Mouse (Mus musculus) C2C12 (cell line): ENCODE measurements at regions not wholly inside any gene's neighbourhood (a gene's known extent, or its start where the extent isn't known, plus 50 kb on each side); places are given as distances from the start of the nearest gene placed in this dataset.

Experiments
- H3K27me3 ChIP-seq: one replicate; pipeline ENCODE4 v1.6.1; 2011; ENCODE audit not compliant: control insufficient read depth, insufficient read depth, insufficient read length
- H3K36me3 ChIP-seq: one replicate; pipeline ENCODE4 v1.6.1; 2011; ENCODE audit not compliant: control insufficient read depth, insufficient read depth
- H3K4me3 ChIP-seq: one replicate; pipeline ENCODE4 v1.5.1; 2011; ENCODE audit warnings: mild to moderate bottlenecking, control low read depth; ENCODE audit not compliant: poor library complexity, insufficient read depth, severe bottlenecking
- H3K79me2 ChIP-seq: one replicate; pipeline ENCODE4 v1.6.1; 2011; ENCODE audit not compliant: control insufficient read depth, insufficient read depth
- H3K79me3 ChIP-seq: one replicate; pipeline ENCODE4 v1.6.1; 2011; ENCODE audit warnings: low read depth, control low read depth
- H3ac ChIP-seq: one replicate; pipeline ENCODE3; 2011; ENCODE audit warnings: low read depth; ENCODE audit not compliant: control insufficient read depth, insufficient read length
- CEBPB ChIP-seq: IDR thresholded peaks from one replicate; pipeline ENCODE4 v1.6.1; 2011; ENCODE audit warnings: low read depth, mild to moderate bottlenecking, control low read depth, moderate library complexity
- CTCF ChIP-seq: IDR thresholded peaks from one replicate; pipeline ENCODE4 v1.5.1; 2011; ENCODE audit not compliant: control insufficient read depth, insufficient read depth, insufficient read length
- FOSL1 ChIP-seq: IDR thresholded peaks from one replicate; pipeline ENCODE4 v1.8.0; 2011; ENCODE audit warnings: mild to moderate bottlenecking, low read length; ENCODE audit not compliant: poor library complexity, insufficient read depth, severe bottlenecking
- MAX ChIP-seq: IDR thresholded peaks from one replicate; pipeline ENCODE4 v1.6.1; 2011; ENCODE audit warnings: mild to moderate bottlenecking, control low read depth
- MYOD1 ChIP-seq: IDR thresholded peaks from one replicate; pipeline ENCODE4 v1.6.1; 2011; ENCODE audit warnings: low read depth; ENCODE audit not compliant: control insufficient read depth, insufficient read length
- MYOG ChIP-seq: IDR thresholded peaks from one replicate; pipeline ENCODE4 v1.6.1; 2011; ENCODE audit not compliant: control insufficient read depth, insufficient read length; ENCODE audit errors: extremely low read depth
- USF1 ChIP-seq: IDR thresholded peaks from one replicate; pipeline ENCODE4 v1.6.1; 2011; ENCODE audit warnings: low read depth, mild to moderate bottlenecking, control low read depth, moderate library complexity

- TF ChIP-seq CEBPB (no peak), MYOD1 (no peak), USF1 (no peak), CTCF (no peak), MYOG (no peak), MAX (no peak), FOSL1 (no peak)
- H3K36me3 ChIP-seq, result no peaks in the 10 kb centered on the region
- no peak overlapping the region for H3ac ChIP-seq
- no peaks in the 10 kb centered on the region for H3K27me3 ChIP-seq
- no peaks in the 10 kb centered on the region for H3K79me2 ChIP-seq
- no peak overlapping the region for H3K4me3 ChIP-seq
- no peaks in the 10 kb centered on the region for H3K79me3 ChIP-seq
These were observed 282.3 kb downstream of the Hace1 start for GRCm38 (mm10) chr10:45859909-45860308.

- TF ChIP-seq CEBPB, result no peak
- TF ChIP-seq CTCF, result no peak
- TF ChIP-seq MYOD1, result no peak
- no peak for TF ChIP-seq FOSL1
- no peak for TF ChIP-seq MAX
- no peak for TF ChIP-seq USF1
- no peak for TF ChIP-seq MYOG
These were observed 283.1 kb downstream of the Hace1 start for GRCm38 (mm10) chr10:45860696-45861095.

GRCm38 (mm10) chr10:45865793-45866192 is 288.2 kb downstream of the Hace1 start:
- TF ChIP-seq FOSL1, result no peak
- TF ChIP-seq MYOD1, result no peak
- TF ChIP-seq MAX, result no peak
- no peak for TF ChIP-seq USF1
- TF ChIP-seq CTCF, result no peak
- TF ChIP-seq MYOG, result no peak
- TF ChIP-seq CEBPB, result no peak
- no peaks in the 10 kb centered on the region for H3K27me3 ChIP-seq
- no peak overlapping the region for H3K4me3 ChIP-seq
- no peak overlapping the region for H3ac ChIP-seq
- H3K79me2 ChIP-seq, result no peaks in the 10 kb centered on the region
- H3K79me3 ChIP-seq, result no peaks in the 10 kb centered on the region
- H3K36me3 ChIP-seq, result no peaks in the 10 kb centered on the region

More at GRCm38 (mm10) chr10:45860696-45861095, 283.1 kb downstream of the Hace1 start:
- Histone ChIP-seq H3K4me3 (no peak overlapping the region), H3ac (no peak overlapping the region), H3K27me3 (no peaks in the 10 kb centered on the region), H3K36me3 (no peaks in the 10 kb centered on the region), H3K79me2 (no peaks in the 10 kb centered on the region), H3K79me3 (no peaks in the 10 kb centered on the region)

GRCm38 (mm10) chr10:45866860-45867259 is 289.2 kb downstream of the Hace1 start:
- Histone ChIP-seq H3K79me2 (no peaks in the 10 kb centered on the region), H3ac (no peak overlapping the region), H3K79me3 (no peaks in the 10 kb centered on the region), H3K4me3 (no peak overlapping the region), H3K27me3 (no peaks in the 10 kb centered on the region), H3K36me3 (no peaks in the 10 kb centered on the region)
- TF ChIP-seq CEBPB, result no peak
- TF ChIP-seq MYOD1, result no peak
- TF ChIP-seq USF1, result no peak
- no peak for TF ChIP-seq MYOG
- TF ChIP-seq MAX, result no peak
- no peak for TF ChIP-seq CTCF
- TF ChIP-seq FOSL1, result no peak

GRCm38 (mm10) chr10:45871028-45871427 is 293.4 kb downstream of the Hace1 start:
- H3K27me3 ChIP-seq, result no peaks in the 10 kb centered on the region
- no peaks in the 10 kb centered on the region for H3K36me3 ChIP-seq
- H3K4me3 ChIP-seq, result no peak overlapping the region
- H3K79me2 ChIP-seq, result no peaks in the 10 kb centered on the region
- H3ac ChIP-seq, result no peak overlapping the region
- TF ChIP-seq FOSL1 (no peak), MYOG (no peak), CEBPB (no peak), MAX (no peak), MYOD1 (no peak), USF1 (no peak), CTCF (no peak)
- H3K79me3 ChIP-seq, result no peaks in the 10 kb centered on the region
